Mouse (Mus musculus): ENCODE data around the gene Gm9758. TPM values are rescaled to one million over a fixed set of nuclear protein-coding genes. Genes with fewer than 3 reads are reported as not detected.
"Not testable (repeated sequence)": the region's sequence is repeated elsewhere in the genome, so short reads cannot be mapped to it uniquely, and the experiment has no call there.

The Gm9758 gene
- polyA plus RNA-seq, 1 experiment from 2014 or later: not detected

DNA sequence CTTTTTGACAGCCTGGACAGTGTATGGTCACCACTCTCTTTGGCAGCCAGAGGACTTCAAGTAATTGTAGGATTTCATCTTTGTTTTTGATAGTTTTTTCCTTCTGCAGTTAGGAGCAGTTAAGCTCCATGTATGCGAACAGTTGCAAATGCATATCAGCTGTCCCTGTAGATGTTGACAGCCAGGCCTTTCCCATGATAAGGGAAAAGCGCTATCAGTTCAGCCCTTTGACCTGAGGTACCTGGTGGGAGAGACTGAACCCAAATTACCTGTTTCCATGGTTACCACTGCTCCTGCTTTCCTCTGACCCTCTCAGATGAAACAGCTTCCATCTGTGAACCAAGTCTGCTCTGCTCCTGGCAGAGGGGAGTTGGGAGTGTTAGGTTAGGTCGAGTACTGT lies 22.5 kb downstream of the Gm9758 start:
- H3K36me3 ChIP-seq (ENCODE audit: inconsistent target): no peaks in the 10 kb centered on the region
- 84% methylated on average over 3 of the region's 3 CpGs for WGBS (ENCODE audit: missing documents)
- no peaks in the 10 kb centered on the region for H3K79me2 ChIP-seq (ENCODE audit: inconsistent target)
- H3K4me3 ChIP-seq (ENCODE audit: inconsistent target): no peak overlapping the region
- no peak overlapping the region for H3K27ac ChIP-seq

DNA sequence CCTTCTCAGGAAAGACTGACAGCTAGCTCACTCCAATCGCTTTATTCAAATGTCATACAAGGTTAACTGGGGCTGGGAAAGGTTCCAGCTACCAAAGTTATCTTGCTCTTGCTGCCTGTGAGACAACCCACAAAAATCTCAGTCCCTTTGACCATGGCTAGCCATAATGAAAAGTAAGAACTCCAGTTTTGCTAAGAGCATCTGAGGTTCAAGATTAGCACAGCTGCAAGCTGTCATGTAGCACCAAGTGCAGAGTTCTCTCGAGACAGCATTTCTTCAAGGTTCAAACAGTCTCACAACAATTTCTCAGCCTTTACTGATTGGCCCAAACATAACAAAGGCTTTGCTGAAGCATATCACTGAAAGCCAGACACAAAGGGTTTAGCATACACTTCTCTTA lies 29.4 kb downstream of the Gm9758 start:
- H3K79me2 ChIP-seq (ENCODE audit: inconsistent target); H3K36me3 ChIP-seq (ENCODE audit: inconsistent target); H3K27ac ChIP-seq; H3K4me3 ChIP-seq (ENCODE audit: inconsistent target): not testable (repeated sequence)
- 70% methylated on average over 1 of the region's 2 CpGs for WGBS (ENCODE audit: missing documents)

Other genes starting within 250 kb of the Gm9758 start
- not detected in 3 replicates for gene Speer4e, start 23.5 kb upstream of the Gm9758 start, polyA plus RNA-seq (2018)
- not detected in 3 replicates for gene Gm10354, start 64.0 kb upstream of the Gm9758 start, polyA plus RNA-seq (2018)
- not detected in 3 replicates for gene Gm17019, start 118.1 kb upstream of the Gm9758 start, polyA plus RNA-seq (2018)

All from macrophage (primary cell).